Mouse (Mus musculus): ENCODE results near the gene Cdh3. TPM values are rescaled to one million over a fixed set of nuclear protein-coding genes. Genes with fewer than 3 reads are reported as not detected.

Cdh3 gene
- total and polyA plus RNA-seq, 3 experiments: not detected

DNA sequence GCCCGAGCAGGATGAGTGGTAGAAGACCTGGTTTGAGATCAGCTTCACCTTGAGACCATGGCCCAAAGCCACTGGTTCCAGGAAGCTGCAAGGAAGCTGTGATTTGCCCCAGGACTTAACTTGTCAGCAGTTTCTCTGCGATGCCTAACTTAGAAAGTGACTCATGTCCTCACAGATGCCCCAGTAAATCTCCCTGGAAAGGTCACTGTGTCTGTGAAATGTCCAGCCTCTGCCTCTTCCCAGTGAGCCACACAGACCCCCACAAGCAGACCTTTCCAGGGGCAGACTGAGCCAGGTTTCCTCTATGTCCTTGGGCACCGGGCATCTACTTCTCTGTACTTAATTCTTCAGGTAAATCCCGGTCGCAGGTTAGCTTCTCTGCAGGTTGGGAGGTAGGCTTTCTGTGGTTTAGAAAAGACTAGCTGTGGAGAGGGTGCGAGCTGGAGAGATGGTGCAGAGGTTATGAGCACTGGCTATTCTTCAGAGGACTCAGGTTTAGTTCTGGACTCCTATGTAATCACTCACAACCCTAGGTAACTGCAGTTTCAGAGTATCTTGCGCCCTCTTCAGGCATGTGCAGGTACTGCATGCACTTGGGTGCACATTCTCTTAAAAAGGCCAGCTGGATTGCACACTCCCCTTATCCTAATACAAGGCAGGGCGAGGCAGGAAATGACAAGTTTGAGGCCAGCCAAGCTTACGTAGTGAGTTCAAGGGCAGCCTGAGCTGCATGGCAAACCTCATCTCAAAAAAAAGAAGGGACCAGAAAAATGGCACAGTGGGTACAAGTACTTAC lies 16.7 kb downstream of the Cdh3 start:
- Histone ChIP-seq H3K36me3 (replicated peaks in 1 of 2; ENCODE audit: control insufficient read depth in 1 of 2, insufficient read depth in 1 of 2, low read length in 1 of 2) (no peaks in the 10 kb centered on the region), H3K4me1 (ENCODE audit: control insufficient read depth in 1 of 2, insufficient read depth in 2 of 2) (no peaks in the 10 kb centered on the region), H3K9me3 (replicated peaks; ENCODE audit: low read length) (peaks cover 3% of the 10 kb centered on the region), H3K27ac (ENCODE audit: insufficient read depth, low read depth) (no peak overlapping the region), H3K79me2 (replicated peaks; ENCODE audit: control insufficient read depth, extremely low read depth, insufficient read depth, poor library complexity, severe bottlenecking) (no peaks in the 10 kb centered on the region), H3K27me3 (replicated peaks) (no peaks in the 10 kb centered on the region), H3K4me2 (ENCODE audit: insufficient read depth, low read depth, poor library complexity, severe bottlenecking) (no peak overlapping the region), H3K9ac (ENCODE audit: insufficient read depth, low read depth) (no peak overlapping the region), H3K4me3 (replicated peaks in 1 of 3; ENCODE audit: low read depth in 2 of 3, low read length in 2 of 3, poor library complexity in 1 of 3) (no peak overlapping the region)
- DNase-seq (ENCODE audit: extremely low read depth): peak; percentile 14
- in situ Hi-C loops (cut with MboI; ENCODE audit: low pct_ligation_motif_present, low pct_unique_long_range_greater_than_20kb, low sequenced_read_pairs) (no loop called here), dilution Hi-C loops (cut with MboI; ENCODE audit: extremely low pct_ligation_motif_present, extremely low pct_unique_long_range_greater_than_20kb, low sequenced_read_pairs) (no loop called here)
- no peak for TF ChIP-seq ELF1 (IDR thresholded peaks at IDR 0.05; ENCODE audit: low read depth, low read length)
- no peak for TF ChIP-seq ZKSCAN1 (IDR thresholded peaks at IDR 0.05; ENCODE audit: borderline replicate concordance, low read depth, low read length)
- no peak for TF ChIP-seq CHD1 (IDR thresholded peaks at IDR 0.05; ENCODE audit: low read depth, low read length)
- peak; percentile 51 to 63 for TF ChIP-seq CTCF (conservative IDR thresholded peaks at IDR 0.05 in 1 of 2, IDR thresholded peaks at IDR 0.05 in 1 of 2; ENCODE audit: low read depth in 2 of 2, low read length in 2 of 2)
- TF ChIP-seq SMC3 (IDR thresholded peaks at IDR 0.05; ENCODE audit: low read depth, low read length): no peak
- TF ChIP-seq TCF12 (IDR thresholded peaks at IDR 0.05; ENCODE audit: low read depth, low read length): no peak
- TF ChIP-seq CHD2 (IDR thresholded peaks at IDR 0.05; ENCODE audit: low read length): no peak
- no peak for TF ChIP-seq ZMIZ1 (IDR thresholded peaks at IDR 0.05; ENCODE audit: low read depth, low read length)
- no peak for TF ChIP-seq PAX5 (IDR thresholded peaks at IDR 0.05; ENCODE audit: low read length)
- TF ChIP-seq POLR2AphosphoS2 (IDR thresholded peaks at IDR 0.05; ENCODE audit: low read depth, low read length): no peak
- TF ChIP-seq RAD21 (IDR thresholded peaks at IDR 0.05; ENCODE audit: low read depth, low read length): peak; percentile 3
- no peak for TF ChIP-seq MAFK (IDR thresholded peaks at IDR 0.05; ENCODE audit: insufficient replicate concordance, low read length)

DNA sequence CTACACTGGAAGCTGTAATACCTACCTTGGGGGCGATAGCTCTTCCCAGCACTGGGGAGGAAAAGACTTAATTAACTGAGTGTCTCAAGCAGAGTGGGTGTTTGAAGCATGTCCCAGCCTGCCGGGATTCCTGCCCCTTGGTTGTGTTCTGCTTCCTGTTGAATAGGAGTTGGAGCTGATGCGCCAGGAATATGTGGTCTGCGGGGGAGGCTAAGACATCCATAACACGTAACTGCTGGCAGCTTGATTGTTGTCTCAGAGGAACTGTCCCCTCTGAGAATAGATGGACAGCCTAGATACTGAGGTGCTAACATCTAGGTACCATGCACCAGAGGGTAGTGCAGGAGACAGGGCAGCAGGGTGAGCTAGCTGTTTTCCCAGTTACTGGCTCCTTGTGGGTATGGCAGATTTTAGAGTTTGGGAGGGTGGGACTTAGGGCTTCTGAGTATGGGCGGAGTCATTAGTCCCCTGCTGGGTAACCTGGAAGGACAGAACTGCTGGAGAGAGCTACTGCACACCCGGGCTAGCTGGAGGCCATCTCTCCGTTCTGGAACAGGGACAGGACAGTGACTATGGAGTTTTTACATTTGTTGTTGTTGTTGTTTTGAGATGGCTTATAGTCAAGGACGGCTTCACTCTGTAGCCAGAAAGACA lies 18.0 kb downstream of the Cdh3 start:
- Histone ChIP-seq H3K4me1 (ENCODE audit: control insufficient read depth in 1 of 2, insufficient read depth in 2 of 2) (peaks cover 0 to 2% of the 10 kb centered on the region in 2 experiments; a peak in 1 of 4 replicates), H3K79me2 (replicated peaks; ENCODE audit: control insufficient read depth, extremely low read depth, insufficient read depth, poor library complexity, severe bottlenecking) (no peaks in the 10 kb centered on the region), H3K27me3 (replicated peaks) (no peaks in the 10 kb centered on the region), H3K36me3 (replicated peaks in 1 of 2; ENCODE audit: control insufficient read depth in 1 of 2, insufficient read depth in 1 of 2, low read length in 1 of 2) (no peaks in the 10 kb centered on the region), H3K4me3 (replicated peaks in 1 of 3; ENCODE audit: low read depth in 2 of 3, low read length in 2 of 3, poor library complexity in 1 of 3) (no peak overlapping the region), H3K27ac (ENCODE audit: insufficient read depth, low read depth) (no peak overlapping the region), H3K4me2 (ENCODE audit: insufficient read depth, low read depth, poor library complexity, severe bottlenecking) (no peak overlapping the region), H3K9me3 (replicated peaks; ENCODE audit: low read length) (no peaks in the 10 kb centered on the region), H3K9ac (ENCODE audit: insufficient read depth, low read depth) (no peak overlapping the region)
- no peak for DNase-seq (ENCODE audit: extremely low read depth)
- in situ Hi-C loops (cut with MboI; ENCODE audit: low pct_ligation_motif_present, low pct_unique_long_range_greater_than_20kb, low sequenced_read_pairs): no loop called here
- dilution Hi-C loops (cut with MboI; ENCODE audit: extremely low pct_ligation_motif_present, extremely low pct_unique_long_range_greater_than_20kb, low sequenced_read_pairs): no loop called here
- TF ChIP-seq ZNF384 (IDR thresholded peaks at IDR 0.05; ENCODE audit: low read depth, low read length) (no peak), BHLHE40 (IDR thresholded peaks at IDR 0.05; ENCODE audit: low read depth, low read length) (no peak), SIN3A (IDR thresholded peaks at IDR 0.05; ENCODE audit: low read length) (no peak), JUND (conservative IDR thresholded peaks at IDR 0.05; ENCODE audit: low read depth, low read length) (no peak), UBTF (IDR thresholded peaks at IDR 0.05; ENCODE audit: low read depth, low read length) (no peak), NELFE (IDR thresholded peaks at IDR 0.05; ENCODE audit: low read depth, low read length) (no peak), MAZ (IDR thresholded peaks at IDR 0.05; ENCODE audit: low read depth, low read length) (no peak), E2F4 (IDR thresholded peaks at IDR 0.05; ENCODE audit: insufficient replicate concordance, low read depth, low read length) (no peak), ZKSCAN1 (IDR thresholded peaks at IDR 0.05; ENCODE audit: borderline replicate concordance, low read depth, low read length) (no peak), MEF2A (IDR thresholded peaks at IDR 0.05; ENCODE audit: borderline replicate concordance, low read depth, low read length) (no peak), MAX (IDR thresholded peaks at IDR 0.05; ENCODE audit: low read length) (no peak), JUN (IDR thresholded peaks at IDR 0.05; ENCODE audit: insufficient read depth, low read depth, low read length) (no peak), RAD21 (IDR thresholded peaks at IDR 0.05; ENCODE audit: low read depth, low read length) (no peak), NRF1 (IDR thresholded peaks at IDR 0.05; ENCODE audit: low read depth, low read length) (no peak)

All from CH12.LX (cell line).